Mouse (Mus musculus): Measurements from ENCODE around the gene Ube2h. TPM values are rescaled to one million over a fixed set of nuclear protein-coding genes. Genes with fewer than 3 reads are reported as not detected.

Gene Ube2h
- total RNA-seq, 2 experiments from 2014 or later = 50.4 to 51.2 TPM

DNA sequence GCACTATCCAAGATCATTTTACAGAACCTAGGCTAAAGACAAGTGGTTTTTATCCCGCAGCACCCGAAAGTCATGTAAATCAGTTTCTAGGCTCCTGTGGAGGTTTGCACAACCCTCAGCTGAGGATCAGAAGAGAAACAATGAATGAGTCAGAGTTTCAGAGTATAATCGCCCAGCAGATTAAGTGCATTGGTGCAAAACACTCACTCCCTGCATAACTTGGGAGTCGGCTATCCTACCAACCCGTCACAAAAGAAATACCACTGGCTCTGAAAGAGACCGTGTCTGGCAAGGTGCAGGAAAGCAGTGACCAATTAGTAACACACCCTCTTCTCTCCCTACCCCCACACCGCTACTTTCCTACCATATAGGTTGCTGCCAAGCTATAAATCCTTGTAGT lies 3.4 kb downstream of the Ube2h start:
- intact Hi-C loops (cut with DNase I) = loop anchor here (5.0 kb wide), 1 partner anchor 56 kb away; no protein-coding TSS in a partner anchor
- no peak for DNase-seq

DNA sequence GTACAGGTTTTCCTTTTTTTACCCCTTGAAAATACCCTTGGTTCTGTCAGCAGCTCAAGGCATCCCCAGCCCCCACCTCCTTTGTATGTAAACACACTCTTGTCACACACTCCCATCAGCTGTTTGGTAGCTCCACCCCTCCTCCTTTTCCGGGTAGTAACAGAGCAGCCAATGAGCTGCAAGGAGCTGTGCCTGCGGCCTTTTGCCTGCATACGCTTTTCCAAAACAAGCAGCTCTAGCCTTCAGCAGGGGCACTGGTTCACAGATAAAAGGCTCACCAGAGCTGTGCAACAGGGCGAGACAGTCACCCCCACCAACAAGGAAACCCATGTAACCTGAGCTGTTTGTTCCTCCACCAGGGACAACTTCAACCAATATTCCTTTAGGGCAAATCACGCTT lies 4.0 kb downstream of the Ube2h start:
- peak; percentile 70 to 71 for DNase-seq
- intact Hi-C loops (cut with DNase I) = loop anchor here (5.0 kb wide), 1 partner anchor 57 kb away; no protein-coding TSS in a partner anchor

DNA sequence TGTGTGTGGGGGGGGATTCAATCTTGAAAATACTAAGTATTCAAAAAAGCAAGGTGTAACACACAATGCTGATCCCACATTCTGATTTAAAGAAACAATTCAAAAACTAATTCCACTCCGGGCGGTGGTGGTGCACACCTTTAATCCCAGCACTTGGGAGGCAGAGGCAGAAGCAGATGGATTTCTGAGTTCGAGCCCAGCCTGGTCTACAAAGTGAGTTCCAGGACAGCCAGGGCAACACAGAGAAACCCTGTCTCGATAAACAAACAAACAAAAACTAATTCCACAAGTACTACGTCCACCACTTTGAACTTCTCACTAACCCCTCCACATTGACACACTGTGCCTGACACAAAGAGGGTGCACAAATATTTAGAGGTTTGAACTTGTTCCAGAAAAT lies 4.7 kb downstream of the Ube2h start:
- intact Hi-C loops (cut with DNase I) = loop anchor here (5.0 kb wide), 2 partner anchors 42 to 58 kb away; no protein-coding TSS in a partner anchor
- no peak for DNase-seq

DNA sequence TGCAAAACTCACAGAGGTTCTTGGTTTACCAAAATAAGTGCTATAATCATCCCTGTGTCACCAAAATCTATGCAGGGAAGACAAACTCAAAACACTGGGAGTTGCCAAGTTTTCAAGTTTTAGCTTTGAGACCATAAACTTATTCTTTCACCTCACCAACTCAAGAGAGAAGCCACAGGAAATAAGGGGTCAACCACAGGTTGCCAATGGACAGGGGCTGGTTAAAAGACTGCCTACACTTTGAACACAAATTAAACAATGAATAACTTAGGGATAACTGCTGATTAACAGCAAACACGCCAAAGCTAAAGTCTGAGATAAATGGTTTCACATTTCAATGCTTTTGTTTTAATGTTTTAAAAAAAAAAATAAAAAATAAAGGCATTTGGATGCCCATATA lies 5.2 kb downstream of the Ube2h start:
- intact Hi-C loops (cut with DNase I) = loop anchor here (5.0 kb wide), 1 partner anchor 42 kb away; no protein-coding TSS in a partner anchor
- no peak for DNase-seq

DNA sequence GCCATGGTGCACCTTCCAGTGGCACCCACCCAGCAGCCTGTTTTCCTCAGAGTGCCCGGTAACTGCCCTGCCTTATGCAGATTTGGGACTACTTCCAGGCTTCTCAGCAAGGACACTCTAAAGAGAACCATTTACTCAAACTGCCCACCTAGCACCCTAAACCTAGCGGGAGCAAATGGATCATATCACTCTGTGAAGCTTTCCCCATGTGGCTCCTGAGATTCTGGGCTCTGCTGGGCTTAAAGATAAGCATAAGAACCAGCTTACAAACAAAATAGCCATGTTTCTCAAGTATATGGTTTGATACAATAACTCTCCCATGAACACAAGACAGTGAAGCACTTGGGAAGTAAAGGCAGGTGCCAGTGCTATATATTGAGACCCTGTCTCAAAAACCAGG lies 11.8 kb downstream of the Ube2h start:
- intact Hi-C loops (cut with DNase I) = no loop called here
- DNase-seq = no peak

DNA sequence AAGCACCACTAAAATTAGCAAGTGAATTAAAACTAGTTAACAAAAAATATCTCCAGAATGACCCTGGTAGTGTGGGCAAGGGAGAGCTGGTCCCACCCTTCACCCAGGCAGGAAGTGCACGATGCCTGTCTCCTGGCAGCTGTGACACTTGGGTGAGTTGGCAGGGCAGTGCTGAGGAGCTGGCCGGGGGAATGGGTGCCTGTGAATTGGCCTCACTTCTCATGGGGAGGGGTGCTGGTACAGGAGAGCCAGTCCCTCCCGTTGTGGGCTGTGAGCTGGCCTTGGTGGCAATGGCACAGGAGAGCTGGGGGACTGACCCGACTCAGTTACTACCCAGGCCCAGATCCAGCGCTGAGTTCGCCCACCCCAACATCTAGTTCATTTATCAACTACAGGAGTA lies 16.4 kb downstream of the Ube2h start:
- peak in 1 of 2 experiments; percentile 25 for DNase-seq
- intact Hi-C loops (cut with DNase I) = no loop called here

DNA sequence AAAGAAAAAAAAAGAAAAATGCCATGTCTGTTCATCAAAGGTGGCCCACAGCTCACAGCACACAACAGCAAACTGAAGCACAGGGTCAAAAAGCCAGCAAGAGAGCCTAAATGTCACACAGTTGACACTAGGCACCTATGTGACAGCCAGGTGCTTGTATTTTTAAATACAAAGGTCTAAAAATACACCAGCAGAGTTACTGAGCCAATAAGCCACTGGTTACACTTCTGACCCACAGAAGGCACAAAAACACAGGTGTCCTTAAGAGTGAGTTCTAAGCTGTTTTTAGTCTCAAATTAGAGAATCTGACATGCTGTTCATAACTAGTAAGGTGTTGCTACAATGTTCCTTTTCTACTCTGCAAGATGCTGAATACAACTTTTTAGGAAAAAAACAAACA lies 17.7 kb downstream of the Ube2h start:
- no peak for DNase-seq
- intact Hi-C loops (cut with DNase I) = no loop called here

DNA sequence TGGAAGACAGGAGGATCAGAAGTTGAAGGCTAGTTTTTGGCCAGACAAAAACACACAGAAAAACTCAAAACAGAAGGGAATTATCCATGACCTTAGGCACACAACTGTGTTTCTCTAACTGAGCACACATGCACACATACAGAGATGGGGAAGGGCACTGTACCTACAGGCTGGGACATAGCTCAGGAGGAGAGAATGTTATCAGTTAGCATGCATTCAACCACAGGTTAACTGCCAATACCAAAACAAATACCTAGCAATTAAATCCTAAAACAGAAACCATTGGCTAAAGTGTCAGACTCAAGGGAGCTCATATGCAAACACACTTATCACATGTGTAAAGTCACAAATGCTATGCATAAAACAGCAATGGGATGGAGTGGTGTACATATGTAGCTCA lies 20.2 kb downstream of the Ube2h start:
- intact Hi-C loops (cut with DNase I) = loop anchor here (5.0 kb wide), 1 partner anchor 57 kb away; no protein-coding TSS in a partner anchor
- DNase-seq = no peak

DNA sequence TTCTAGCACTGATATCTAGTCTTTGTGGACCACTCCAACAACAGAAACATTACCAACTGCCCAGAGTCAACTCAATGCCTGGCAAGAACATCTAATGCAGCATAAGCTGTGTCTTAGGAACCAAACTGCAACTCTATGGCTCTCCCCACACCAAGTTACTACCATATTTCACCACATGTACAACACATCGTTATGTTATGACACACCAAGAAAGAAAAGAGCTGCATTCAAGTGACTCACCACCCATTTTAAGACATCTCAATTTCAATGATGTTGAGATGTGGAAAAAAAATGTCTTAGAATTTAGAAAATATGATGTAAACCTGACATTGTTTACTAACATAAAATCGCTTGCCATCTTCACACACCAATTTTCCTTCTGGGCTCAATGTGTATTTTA lies 22.0 kb downstream of the Ube2h start:
- intact Hi-C loops (cut with DNase I) = loop anchor here (5.0 kb wide), 1 partner anchor 55 kb away; no protein-coding TSS in a partner anchor
- DNase-seq = no peak

DNA sequence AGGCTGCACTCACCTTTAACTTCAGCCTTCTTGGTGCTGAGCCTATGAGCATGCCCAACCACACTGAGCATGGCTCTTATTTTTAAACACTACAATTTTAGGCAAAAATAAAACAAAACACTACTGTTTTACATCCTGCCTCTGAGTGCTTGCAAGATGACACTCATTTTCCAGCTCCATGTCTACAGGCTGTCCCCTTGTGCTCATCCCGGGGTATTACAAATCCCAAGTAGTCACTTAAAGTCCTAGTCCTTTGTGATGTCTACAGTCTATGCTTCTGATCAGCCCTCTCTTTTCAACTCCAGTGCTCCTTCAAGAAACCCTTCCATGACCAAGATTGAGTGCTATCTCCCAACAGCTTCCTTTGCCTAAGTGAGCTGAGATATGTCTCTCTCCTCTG lies 26.0 kb downstream of the Ube2h start:
- intact Hi-C loops (cut with DNase I) = no loop called here
- no peak for DNase-seq

DNA sequence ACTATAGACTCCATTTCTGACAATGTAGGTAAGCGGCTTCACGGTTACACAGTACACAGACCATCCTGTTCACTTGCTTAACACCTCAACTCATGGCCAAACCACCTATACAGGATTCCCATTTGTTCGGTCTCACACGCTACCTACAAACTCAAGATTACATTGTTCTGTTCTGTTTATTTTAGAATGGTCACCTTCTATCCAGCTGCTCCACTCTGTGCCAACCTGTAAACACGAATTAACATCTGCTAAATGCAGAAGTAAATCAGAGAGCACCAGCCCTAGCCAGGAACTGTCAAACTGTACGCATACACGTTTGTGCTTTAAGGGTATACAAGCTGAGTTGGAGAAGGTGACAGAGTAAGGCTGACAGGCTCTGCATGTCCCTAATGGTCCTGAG lies 27.5 kb downstream of the Ube2h start:
- intact Hi-C loops (cut with DNase I) = no loop called here
- DNase-seq = no peak

DNA sequence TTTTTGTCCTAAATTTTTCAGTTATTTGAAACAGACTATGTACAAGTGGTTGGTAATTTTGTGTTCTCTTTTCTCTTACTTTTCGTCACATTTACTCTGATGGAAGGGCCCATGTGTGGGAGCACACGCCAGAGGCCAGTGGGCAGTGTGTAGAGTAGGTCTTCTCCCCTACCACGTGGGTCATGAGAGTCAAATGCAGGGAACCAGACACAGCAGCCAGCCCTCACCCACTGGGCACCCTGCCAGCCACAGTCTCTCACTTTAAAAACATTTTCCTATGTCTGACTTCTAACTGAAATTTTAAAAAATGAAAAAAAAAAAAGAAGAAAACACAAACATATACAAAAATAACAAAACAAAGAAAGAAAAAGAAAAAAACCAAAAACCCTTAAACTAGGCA lies 28.0 kb downstream of the Ube2h start:
- DNase-seq = peak in 1 of 2 experiments; percentile 25
- intact Hi-C loops (cut with DNase I) = no loop called here

DNA sequence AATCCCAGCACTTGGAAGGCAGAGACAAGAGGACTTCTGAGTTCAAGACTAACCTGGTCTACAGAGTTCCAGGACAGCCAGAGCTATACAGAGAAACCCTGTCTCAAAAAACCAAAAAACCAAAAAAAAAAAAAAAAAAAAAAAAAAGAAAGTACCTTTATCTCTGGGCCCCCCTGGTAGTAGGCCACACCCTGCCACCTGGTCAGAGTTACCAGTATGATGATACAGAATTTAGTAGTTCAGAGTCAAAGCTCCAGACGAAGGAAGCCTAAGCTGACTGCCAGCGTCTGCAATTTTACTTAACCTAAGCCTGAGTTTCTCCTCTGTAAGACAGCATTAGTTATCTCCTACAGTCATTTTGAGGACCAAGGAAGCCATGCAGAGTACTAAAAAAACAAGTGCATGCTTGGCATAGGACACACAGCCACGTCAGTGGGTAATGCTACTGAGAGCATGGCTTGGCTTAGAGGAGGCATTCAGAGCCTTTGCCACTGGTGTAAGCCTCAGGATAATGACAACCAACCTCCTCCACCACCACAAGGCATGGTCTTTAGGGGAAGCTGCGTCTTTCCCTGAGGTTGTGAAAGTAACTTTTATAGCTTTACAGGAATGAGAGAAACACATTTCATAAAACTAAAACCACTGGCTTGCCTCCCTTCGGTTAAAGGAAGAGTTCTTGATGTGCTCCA lies 29.0 kb downstream of the Ube2h start:
- intact Hi-C loops (cut with DNase I) = no loop called here
- DNase-seq = no peak

DNA sequence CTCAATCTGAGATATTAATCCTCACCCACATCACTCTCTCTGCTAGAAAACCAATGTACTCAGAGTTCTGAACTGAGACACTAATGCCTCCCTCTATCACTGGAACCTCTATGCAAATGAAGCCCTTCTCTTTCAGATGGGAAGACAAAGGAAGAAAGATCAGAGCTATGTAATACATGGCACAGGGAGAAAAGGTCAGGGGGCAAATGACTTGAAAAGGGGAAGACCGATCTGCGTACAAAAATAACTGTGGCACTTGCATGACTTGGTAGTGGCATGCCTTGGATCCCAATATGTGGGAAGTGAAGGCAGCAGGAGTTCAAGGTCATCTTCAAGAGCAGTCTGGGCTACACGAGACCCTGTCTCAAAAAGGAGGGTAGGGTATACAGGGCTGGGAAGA lies 31.4 kb downstream of the Ube2h start:
- no peak for DNase-seq
- intact Hi-C loops (cut with DNase I) = no loop called here

DNA sequence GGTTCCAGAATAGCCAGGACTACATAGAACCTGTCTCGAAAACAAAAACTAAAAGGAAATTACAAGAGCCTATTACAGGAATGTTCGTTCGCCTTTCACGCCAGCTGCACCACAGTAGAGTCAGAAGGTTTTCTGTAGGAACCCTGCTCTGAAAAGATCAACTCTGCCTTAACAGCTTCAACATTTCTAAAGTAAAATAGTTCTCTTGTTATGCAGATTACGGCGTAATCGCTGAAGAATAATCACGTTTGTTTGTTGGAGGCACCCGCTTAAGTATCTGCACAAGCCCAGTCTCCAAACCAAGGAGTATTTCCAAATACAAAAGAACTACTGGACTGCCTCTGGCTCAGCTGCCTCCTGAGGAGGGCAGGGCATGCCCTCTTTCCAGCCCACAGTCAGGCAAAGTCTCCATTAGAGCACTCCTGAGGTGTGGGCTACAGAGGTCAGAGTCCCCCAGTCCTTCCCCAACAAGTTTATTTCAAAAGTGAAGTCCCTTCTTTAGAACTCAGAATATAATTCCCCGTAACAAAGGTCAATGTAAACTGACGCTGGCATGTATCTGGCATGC lies 31.9 kb downstream of the Ube2h start:
- no peak for DNase-seq
- intact Hi-C loops (cut with DNase I) = no loop called here

DNA sequence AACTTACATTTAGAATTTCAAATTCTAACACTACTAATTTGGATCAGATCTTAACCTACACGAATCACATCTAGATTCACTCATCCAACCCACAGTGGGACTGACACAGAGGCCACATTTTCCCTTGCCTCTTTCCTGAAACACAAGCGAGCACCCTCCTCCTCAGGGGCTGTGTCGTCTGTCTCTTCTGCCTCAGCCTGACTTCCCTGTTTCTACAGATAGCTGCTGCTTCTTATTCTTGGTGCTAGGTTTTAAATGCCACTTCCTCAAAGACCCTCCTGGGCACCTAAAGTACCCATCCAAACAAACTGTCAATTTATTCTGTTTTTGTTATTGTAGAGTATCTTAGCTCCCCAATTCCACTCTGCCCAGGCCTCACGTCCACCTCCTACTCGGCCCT lies 34.5 kb downstream of the Ube2h start:
- no peak for DNase-seq
- intact Hi-C loops (cut with DNase I) = no loop called here

DNA sequence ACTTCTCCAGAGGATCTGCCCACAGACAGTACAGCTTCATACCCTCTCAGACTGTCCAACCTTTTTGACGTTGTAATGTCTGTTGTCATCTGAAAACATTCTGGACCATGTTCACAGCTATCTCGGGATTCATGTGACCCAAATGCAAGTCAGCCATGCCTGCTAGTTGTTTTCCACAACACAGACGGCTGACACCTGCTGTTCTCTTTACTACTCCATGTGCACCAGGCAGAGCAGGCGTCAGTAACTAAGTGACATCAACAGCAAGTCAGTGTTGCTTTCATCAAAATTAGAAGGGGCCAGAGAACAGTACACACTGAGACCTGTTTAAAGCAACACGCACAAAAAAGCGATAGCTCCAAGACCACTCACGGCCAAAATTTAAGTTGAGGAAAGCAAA lies 36.9 kb downstream of the Ube2h start:
- DNase-seq = no peak
- intact Hi-C loops (cut with DNase I) = no loop called here

DNA sequence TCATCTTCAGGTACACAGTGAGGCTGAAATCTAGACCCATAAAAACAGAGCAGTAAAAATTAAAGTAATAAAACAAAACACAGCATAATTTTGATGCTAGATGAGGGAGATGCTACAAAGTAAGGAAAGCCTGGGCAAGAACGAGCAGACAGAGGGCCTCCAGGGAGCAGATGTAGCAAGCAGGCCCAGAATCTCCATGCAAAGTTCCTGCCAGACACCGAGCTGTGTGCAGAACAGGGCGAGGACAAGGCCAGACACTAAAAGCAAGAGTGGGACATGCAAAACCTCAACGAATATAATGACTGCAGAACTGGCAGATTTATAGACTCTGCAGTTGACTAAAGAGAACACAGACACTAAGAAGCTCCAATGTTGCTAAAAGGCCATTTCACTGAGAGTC lies 38.9 kb downstream of the Ube2h start:
- peak in 1 of 2 experiments; percentile 17 for DNase-seq
- intact Hi-C loops (cut with DNase I) = no loop called here

DNA sequence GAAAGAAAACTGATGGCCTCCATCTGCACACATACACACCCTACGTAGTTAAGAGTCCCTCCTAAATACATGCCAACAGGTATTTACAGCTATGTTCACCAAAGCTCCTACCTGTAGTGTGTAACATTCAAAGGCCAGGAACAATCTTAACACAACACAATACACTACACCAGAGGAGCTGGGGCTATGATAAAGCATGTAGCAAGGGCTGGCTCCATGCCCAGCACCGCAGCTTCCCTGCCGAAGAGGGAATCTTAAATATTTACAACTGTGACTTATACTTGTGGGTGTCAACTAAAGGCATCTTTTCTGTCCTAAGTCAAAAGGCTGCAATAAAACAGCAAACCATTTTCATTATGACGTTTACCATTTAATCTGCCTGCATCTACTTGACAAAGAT lies 41.3 kb downstream of the Ube2h start:
- intact Hi-C loops (cut with DNase I) = no loop called here
- no peak for DNase-seq

DNA sequence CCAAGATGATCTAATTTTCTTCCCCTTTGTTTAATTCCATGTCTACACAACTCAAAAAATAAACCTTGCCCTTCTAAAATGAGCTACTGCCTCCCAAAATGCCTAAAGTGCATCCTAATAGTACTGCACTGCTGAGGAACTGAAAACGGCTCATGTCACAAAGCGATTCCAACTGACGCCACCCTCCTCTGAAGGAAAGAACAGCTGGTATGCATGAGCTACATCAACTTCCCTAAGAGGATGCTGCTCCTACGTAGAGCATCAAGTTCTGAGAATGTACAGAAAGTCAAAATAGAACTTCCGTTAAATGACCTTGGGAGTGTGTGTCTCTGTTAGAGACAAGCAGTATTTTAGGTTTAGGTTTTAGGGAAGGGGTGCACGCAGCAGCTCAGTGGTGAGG lies 45.1 kb downstream of the Ube2h start:
- no peak for DNase-seq
- intact Hi-C loops (cut with DNase I) = loop anchor here (5.0 kb wide), 1 partner anchor 38 kb away; no protein-coding TSS in a partner anchor

DNA sequence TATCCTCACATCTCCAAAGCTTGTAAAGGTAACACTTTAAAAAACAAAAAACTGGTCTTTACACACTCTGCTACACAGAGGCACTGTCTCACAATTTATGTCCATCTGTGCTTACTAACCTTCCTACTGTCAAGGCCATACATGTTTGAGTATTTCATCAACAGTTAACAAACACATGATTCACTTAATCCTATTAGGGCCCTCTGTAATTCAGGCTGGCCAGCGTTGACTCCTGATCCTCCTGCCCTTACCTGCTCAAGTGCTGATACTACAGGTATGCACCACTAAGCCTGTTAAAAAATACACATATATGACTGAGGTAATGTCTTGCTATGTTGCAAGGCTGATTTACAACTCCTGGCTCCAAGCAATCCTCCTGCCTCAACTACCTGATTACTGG lies 46.4 kb downstream of the Ube2h start:
- no peak for DNase-seq
- intact Hi-C loops (cut with DNase I) = loop anchor here (5.0 kb wide), 1 partner anchor 39 kb away; no protein-coding TSS in a partner anchor

DNA sequence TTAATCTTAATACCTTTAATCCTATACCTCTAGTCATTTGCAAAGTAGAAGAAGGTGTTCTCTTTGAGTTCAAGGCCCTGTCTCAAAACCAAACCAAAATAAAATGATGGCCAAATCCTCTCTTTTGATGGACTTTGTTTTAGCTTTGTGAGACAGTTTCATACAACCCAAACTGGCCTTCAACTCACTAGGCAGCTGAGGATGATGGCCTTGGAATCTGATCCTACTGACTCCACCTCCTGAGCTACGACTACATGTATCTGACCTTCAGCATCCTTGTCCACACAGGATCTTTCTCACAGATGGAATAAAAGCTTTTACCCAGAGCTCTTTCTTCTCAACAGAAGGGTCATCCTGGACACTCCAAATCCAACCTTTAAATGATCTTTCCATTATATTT lies 48.5 kb downstream of the Ube2h start:
- intact Hi-C loops (cut with DNase I) = loop anchor here (5.0 kb wide), 1 partner anchor 41 kb away; no protein-coding TSS in a partner anchor
- DNase-seq = no peak

Measured in gastrocnemius, postnatal 36 days (tissue).